Mouse (Mus musculus) testis, adult 2 months (tissue): ENCODE data around the gene Glt28d2.

Experiments
- CTCF ChIP-seq: fragments of 200-500 bp; IDR thresholded peaks from 2 replicates; pipeline ENCODE4 v1.5.1; 2012; ENCODE audit warnings: low read depth, mild to moderate bottlenecking, inconsistent platforms, low read length, moderate library complexity; ENCODE audit not compliant: control insufficient read depth, insufficient read depth, insufficient replicate concordance
- POLR2A ChIP-seq: fragments of 200-500 bp; IDR thresholded peaks from 2 replicates; pipeline ENCODE4 v1.6.1; 2012; ENCODE audit warnings: low read depth, mild to moderate bottlenecking, inconsistent platforms, low read length, moderate library complexity; ENCODE audit not compliant: control insufficient read depth

GRCm38 (mm10) chr3:85923343-85923742 lies 36.0 kb upstream of the Glt28d2 start:
- no peak for TF ChIP-seq POLR2A
- no peak for TF ChIP-seq CTCF
